Mouse (Mus musculus): ENCODE measurements at regions not wholly inside any gene's neighbourhood (a gene's known extent, or its start where the extent isn't known, plus 50 kb on each side); places are given as distances from the start of the nearest gene placed in this dataset.

DNA sequence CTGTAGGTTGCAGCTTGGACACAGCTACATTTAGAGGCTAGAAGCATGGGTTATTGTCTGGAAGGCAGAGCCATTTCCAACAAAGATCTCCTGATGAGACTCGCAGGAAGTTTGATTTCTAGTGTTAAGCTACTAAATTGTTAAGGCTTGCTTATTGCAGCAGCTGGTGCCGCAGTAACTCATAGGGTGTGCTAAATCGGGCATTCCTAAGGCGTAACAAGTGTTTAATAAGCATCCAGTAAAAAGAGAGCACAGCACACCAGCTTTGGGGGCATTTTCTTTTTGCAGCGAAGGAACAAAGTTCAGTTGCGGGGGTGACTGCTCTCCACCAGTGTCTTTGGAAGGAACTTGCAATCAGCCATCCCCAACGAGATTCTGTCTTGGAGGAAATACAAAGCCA lies 241.5 kb downstream of the Maf start:
- Histone ChIP-seq H3K4me2 (no peak overlapping the region), H3K4me3 (no peak overlapping the region), H3K36me3 (no peaks in the 10 kb centered on the region), H3K27ac (no peak overlapping the region), H3K4me1 (peaks cover 14% of the 10 kb centered on the region; the same call in 1 of the 2 replicates), H3K9me3 (no peaks in the 10 kb centered on the region), H3K9ac (no peak overlapping the region), H3K27me3 (peaks cover 52% of the 10 kb centered on the region)
- 67% methylated on average over 7 of the region's 7 CpGs for WGBS
- no peak for ATAC-seq (ENCODE audit: borderline replicate concordance, extremely low read depth, low FRiP score, low TSS enrichment)

DNA sequence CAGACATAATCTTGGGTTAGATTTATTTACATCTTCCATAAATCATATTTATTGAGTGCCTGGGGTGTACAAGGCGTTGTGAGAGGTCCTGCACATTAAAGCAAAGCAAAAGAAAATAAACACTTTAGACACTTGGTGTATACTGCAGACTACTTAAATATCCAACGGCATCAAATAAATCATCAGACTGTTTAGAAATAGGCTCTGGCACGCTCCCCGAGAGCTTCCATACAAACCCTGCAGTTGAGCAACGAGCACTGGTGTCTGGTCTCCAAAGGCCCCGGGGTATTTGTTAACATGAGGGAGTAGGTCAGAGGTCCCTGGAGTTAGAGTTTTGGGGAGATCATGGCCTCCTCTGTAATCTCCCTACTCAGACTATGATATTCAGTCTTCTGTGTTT lies 244.9 kb downstream of the Maf start:
- H3K27ac ChIP-seq = no peak overlapping the region
- 24% methylated on average over 6 of the region's 6 CpGs for WGBS
- H3K4me1 ChIP-seq = peaks cover 14% of the 10 kb centered on the region; the same call in 1 of the 2 replicates
- H3K36me3 ChIP-seq = no peaks in the 10 kb centered on the region
- peak; percentile 93 for ATAC-seq (ENCODE audit: borderline replicate concordance, extremely low read depth, low FRiP score, low TSS enrichment)
- no peak overlapping the region for H3K4me2 ChIP-seq
- no peaks in the 10 kb centered on the region for H3K9me3 ChIP-seq
- H3K9ac ChIP-seq = no peak overlapping the region
- H3K4me3 ChIP-seq = no peak overlapping the region
- peaks cover 66% of the 10 kb centered on the region for H3K27me3 ChIP-seq

DNA sequence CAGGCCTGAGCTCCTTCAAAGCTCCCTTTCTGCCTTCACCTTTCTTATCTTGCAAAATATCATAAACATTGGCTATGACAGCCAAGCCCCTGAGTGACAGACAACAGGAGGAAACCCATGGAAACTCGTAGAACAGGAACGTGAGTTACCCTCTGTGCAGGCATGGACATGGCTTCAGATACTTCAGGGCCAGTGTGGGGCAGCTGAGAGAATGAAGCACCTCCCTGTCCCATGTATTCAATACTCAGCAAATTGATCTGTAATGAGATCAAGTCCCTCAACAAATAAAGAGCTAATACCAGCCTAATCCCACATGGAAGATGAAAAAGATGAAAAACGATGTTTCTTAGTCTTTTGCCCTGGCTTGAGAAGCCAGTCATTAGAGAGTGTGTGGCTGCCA lies 249.5 kb downstream of the Maf start:
- H3K4me1 ChIP-seq = 0 out of 2 replicates have a peak, but pooled peaks cover 16% of the 10 kb centered on the region
- ATAC-seq (ENCODE audit: borderline replicate concordance, extremely low read depth, low FRiP score, low TSS enrichment) = no peak
- no peak overlapping the region for H3K4me2 ChIP-seq
- 44% methylated on average over 3 of the region's 3 CpGs for WGBS
- no peaks in the 10 kb centered on the region for H3K36me3 ChIP-seq
- H3K27ac ChIP-seq = no peak overlapping the region
- H3K27me3 ChIP-seq = peaks cover 47% of the 10 kb centered on the region
- no peak overlapping the region for H3K4me3 ChIP-seq
- H3K9ac ChIP-seq = no peak overlapping the region
- H3K9me3 ChIP-seq = no peaks in the 10 kb centered on the region

DNA sequence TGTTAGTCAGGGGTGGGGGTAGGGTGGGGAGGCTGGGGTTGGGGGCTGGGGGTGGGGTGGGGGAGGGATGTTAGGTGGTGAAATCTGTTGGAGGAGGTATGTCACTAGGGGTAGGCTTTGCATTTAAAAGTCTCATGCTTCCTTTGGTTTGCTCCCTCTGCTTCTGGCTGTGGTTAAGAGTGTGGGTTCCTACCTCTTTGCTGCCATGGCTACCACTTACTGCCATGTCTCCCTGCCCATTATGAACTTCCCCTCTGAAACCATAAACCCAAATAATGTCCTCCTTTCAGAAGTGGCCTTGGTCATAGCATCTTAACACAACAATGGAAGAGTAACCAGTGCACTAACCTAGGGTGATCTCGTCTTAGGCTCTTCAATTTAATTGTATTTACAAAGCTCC lies 256.8 kb downstream of the Maf start:
- 0 out of 2 replicates have a peak, but pooled peaks cover 6% of the 10 kb centered on the region for H3K4me1 ChIP-seq
- H3K36me3 ChIP-seq = no peaks in the 10 kb centered on the region
- H3K4me2 ChIP-seq = no peak overlapping the region
- H3K27me3 ChIP-seq = peaks cover 6% of the 10 kb centered on the region
- no peaks in the 10 kb centered on the region for H3K9me3 ChIP-seq
- H3K27ac ChIP-seq = no peak overlapping the region
- ATAC-seq (ENCODE audit: borderline replicate concordance, extremely low read depth, low FRiP score, low TSS enrichment) = no peak
- H3K9ac ChIP-seq = no peak overlapping the region
- 59% methylated on average over 1 of the region's 1 CpGs for WGBS
- no peak overlapping the region for H3K4me3 ChIP-seq

DNA sequence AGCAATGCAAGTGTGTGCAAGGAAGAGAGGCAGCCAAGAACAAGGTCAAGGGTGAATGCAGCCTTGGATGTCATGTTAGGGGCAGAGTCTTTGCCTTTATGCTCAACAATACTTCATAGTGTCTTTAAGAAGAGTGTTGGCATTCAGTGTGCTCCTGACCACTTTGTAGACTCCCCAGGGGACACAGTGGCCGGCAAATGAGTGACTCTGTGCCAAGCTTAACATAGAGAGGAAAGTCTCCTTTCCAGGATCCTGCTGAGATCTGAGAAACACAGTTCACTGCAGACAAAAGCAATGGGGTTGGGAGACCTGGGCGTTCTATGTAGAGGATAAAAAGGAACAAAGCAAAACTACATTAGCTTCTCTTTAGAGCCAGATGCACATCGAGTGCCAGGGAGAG lies 259.2 kb downstream of the Maf start:
- H3K27ac ChIP-seq = no peak overlapping the region
- H3K4me3 ChIP-seq = no peak overlapping the region
- H3K36me3 ChIP-seq = no peaks in the 10 kb centered on the region
- H3K9ac ChIP-seq = no peak overlapping the region
- 70% methylated on average over 3 of the region's 3 CpGs for WGBS
- no peaks in the 10 kb centered on the region for H3K9me3 ChIP-seq
- H3K4me1 ChIP-seq = 0 out of 2 replicates have a peak, but pooled peaks cover 3% of the 10 kb centered on the region
- no peak for ATAC-seq (ENCODE audit: borderline replicate concordance, extremely low read depth, low FRiP score, low TSS enrichment)
- no peak overlapping the region for H3K4me2 ChIP-seq
- no peaks in the 10 kb centered on the region for H3K27me3 ChIP-seq

DNA sequence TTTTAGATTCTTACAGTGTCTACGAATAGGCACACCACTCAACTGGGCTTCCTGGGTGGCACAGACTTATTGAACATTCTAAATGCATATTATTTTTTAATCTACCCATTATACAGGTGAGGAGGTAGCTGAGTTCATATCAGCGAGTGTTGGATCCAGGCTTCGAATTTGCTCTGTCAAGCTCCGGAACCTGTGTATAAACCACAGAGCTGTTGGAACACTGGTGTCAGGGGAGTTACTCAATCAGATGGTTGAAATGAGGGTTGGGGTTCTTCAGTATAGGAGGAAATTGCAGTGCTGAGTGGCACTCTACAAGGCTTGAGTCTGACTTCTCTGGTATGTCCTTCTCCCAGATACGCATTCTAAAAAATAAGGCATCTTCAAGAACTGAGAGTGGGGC lies 263.1 kb downstream of the Maf start:
- Histone ChIP-seq H3K4me1 (no peaks in the 10 kb centered on the region), H3K4me3 (no peak overlapping the region), H3K27me3 (peaks cover 4% of the 10 kb centered on the region; the same call in 1 of the 2 replicates), H3K36me3 (no peaks in the 10 kb centered on the region), H3K9me3 (no peaks in the 10 kb centered on the region), H3K9ac (no peak overlapping the region), H3K4me2 (no peak overlapping the region), H3K27ac (no peak overlapping the region)
- 92% methylated on average over 5 of the region's 5 CpGs for WGBS
- ATAC-seq (ENCODE audit: borderline replicate concordance, extremely low read depth, low FRiP score, low TSS enrichment) = no peak

DNA sequence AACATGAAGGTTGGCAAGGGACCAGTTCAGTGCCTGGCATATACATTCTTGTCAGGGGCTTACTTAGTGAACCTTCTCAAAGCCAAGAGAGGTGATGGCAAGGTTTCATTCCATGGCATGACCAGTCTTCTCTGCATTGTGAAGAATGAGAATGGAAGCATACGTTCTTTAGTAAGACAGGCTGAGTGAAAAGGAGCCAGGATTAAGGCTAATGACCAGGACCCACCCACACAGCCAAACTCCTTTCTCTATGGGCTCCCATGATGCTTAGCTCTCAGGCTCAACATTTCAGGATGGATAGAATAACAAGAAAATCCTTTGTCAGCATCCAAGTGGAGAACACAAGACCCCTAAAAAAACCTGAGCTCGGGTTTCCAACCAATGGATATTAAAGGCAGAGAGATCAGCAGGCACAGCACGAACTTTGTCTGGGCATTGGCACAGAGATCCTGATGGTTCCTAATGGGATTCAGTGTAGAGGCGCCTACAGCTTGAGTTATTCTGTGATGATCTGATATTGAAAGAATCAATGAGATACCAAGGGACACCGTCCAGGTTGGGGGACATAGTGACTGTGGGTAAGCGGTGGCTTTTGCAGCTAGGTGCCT lies 265.5 kb downstream of the Maf start:
- Histone ChIP-seq H3K9ac (no peak overlapping the region), H3K27me3 (peaks cover 7% of the 10 kb centered on the region; the same call in 1 of the 2 replicates), H3K27ac (no peak overlapping the region), H3K4me2 (no peak overlapping the region), H3K4me3 (no peak overlapping the region), H3K36me3 (no peaks in the 10 kb centered on the region), H3K4me1 (no peaks in the 10 kb centered on the region), H3K9me3 (no peaks in the 10 kb centered on the region)
- ATAC-seq (ENCODE audit: borderline replicate concordance, extremely low read depth, low FRiP score, low TSS enrichment) = no peak
- 84% methylated on average over 6 of the region's 6 CpGs for WGBS

DNA sequence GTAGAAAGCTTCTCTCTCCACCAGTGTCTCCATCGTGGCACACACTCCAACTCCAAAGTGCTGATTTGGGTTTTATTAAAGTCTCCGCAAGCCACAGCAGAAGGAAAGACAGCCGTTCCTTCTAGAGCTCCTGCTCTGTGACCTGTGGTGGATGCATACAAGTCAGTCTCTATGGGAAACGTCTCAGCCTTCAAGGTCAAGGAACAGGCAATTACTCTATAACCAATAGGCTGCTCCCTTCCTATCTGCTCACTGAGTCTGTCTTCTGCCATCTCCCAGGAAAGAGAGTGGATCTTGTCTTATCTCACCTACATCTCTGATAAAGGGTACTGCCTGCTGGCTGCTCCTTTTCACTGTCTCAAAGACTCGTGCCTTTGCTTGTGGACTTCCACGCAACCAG lies 266.3 kb downstream of the Maf start:
- Histone ChIP-seq H3K4me3 (no peak overlapping the region), H3K27me3 (peaks cover 7% of the 10 kb centered on the region; the same call in 1 of the 2 replicates), H3K27ac (no peak overlapping the region), H3K36me3 (no peaks in the 10 kb centered on the region), H3K4me2 (no peak overlapping the region), H3K4me1 (no peaks in the 10 kb centered on the region), H3K9ac (no peak overlapping the region), H3K9me3 (no peaks in the 10 kb centered on the region)
- no peak for ATAC-seq (ENCODE audit: borderline replicate concordance, extremely low read depth, low FRiP score, low TSS enrichment)
- 51% methylated on average over 6 of the region's 6 CpGs for WGBS

DNA sequence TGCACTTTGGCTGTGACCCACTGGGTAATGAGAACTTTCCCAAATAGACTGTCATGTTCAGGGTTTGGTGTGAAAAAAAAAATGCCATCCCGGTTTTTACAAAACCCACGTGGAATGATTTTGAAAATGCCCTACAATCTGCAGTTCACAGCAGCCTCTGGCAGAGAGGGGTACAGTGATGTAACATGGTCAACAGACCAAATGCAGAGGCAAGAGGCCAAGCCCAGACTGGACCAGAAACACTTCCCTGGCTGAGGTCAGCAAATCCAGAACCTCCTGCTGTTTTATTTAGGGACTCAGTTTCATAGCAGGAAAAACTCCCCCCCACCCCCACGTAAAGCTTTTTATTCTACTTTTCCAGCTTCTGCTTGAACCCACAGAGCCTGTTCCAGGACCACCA lies 267.4 kb downstream of the Maf start:
- Histone ChIP-seq H3K4me1 (no peaks in the 10 kb centered on the region), H3K36me3 (no peaks in the 10 kb centered on the region), H3K9me3 (no peaks in the 10 kb centered on the region), H3K27ac (no peak overlapping the region), H3K4me3 (no peak overlapping the region), H3K4me2 (no peak overlapping the region), H3K27me3 (peaks cover 7% of the 10 kb centered on the region; the same call in 1 of the 2 replicates), H3K9ac (no peak overlapping the region)
- ATAC-seq (ENCODE audit: borderline replicate concordance, extremely low read depth, low FRiP score, low TSS enrichment) = no peak
- 65% methylated on average over 3 of the region's 3 CpGs for WGBS

DNA sequence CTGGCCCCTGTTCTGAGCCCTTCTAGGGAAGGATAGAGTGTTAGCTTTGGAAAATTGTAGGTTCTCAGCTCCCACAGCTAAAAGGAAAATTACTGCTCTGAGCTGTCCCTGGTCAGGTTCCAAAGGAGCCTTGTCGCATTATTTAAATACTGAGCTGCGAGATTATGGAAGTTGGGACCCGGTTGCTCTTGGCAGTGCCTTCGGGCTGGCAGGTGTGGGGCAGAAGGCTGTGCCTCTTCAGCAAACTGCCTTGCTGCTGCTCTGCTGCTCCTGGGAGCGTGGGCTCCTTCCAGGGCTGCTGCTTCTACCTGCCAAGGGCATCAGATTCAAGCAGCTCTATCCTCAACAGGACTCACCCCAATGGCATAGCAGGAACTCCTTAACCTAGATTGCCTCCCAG lies 268.1 kb downstream of the Maf start:
- no peak for ATAC-seq (ENCODE audit: borderline replicate concordance, extremely low read depth, low FRiP score, low TSS enrichment)
- WGBS = 75% methylated on average over 5 of the region's 5 CpGs
- no peaks in the 10 kb centered on the region for H3K9me3 ChIP-seq

DNA sequence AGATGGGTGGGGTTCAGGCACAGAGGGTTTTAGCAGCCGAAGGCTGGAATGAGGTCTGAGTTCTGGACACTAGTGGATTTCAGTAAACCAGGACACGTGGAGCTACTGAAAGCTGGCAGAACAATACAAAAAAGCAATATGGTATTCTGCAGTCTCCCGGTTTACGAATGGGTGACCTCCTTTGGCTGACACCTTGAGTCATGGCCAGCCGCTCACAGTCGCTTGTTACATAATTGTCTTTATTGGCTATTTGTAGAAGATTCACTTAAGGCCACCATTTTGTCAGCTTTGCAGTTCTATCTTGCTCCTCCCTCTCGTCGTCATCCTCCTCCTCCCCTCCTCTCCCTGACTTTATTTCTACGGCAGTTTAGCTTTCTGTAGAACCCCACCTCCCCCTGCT lies 269.6 kb downstream of the Maf start:
- H3K4me2 ChIP-seq = no peak overlapping the region
- WGBS = 84% methylated on average over 9 of the region's 9 CpGs
- peaks cover 7% of the 10 kb centered on the region; the same call in 1 of the 2 replicates for H3K27me3 ChIP-seq
- no peaks in the 10 kb centered on the region for H3K9me3 ChIP-seq
- H3K9ac ChIP-seq = no peak overlapping the region
- H3K36me3 ChIP-seq = no peaks in the 10 kb centered on the region
- H3K27ac ChIP-seq = no peak overlapping the region
- H3K4me1 ChIP-seq = no peaks in the 10 kb centered on the region
- H3K4me3 ChIP-seq = no peak overlapping the region
- no peak for ATAC-seq (ENCODE audit: borderline replicate concordance, extremely low read depth, low FRiP score, low TSS enrichment)

More for the DNA sequence above, 268.1 kb downstream of the Maf start:
- Histone ChIP-seq H3K27ac (no peak overlapping the region), H3K36me3 (no peaks in the 10 kb centered on the region), H3K27me3 (peaks cover 7% of the 10 kb centered on the region; the same call in 1 of the 2 replicates), H3K4me1 (no peaks in the 10 kb centered on the region), H3K9ac (no peak overlapping the region), H3K4me3 (no peak overlapping the region), H3K4me2 (no peak overlapping the region)

DNA sequence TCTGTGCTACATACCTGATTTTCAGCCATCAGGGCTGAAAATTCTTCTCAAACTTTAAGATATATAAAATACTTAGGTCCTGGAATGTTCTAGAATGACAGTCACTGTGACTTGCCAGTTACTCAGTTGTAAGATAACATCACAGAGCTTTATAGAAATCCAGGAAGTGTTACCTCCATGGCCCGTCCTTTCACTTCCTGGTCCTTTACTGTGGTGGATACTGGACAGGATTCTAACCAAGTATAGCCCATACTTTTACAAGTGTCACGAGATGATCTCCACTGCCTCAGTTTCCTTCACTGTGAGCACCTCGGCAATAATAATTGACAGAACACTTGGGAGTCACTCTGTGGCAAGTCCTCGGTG lies 271.3 kb downstream of the Maf start:
- H3K9me3 ChIP-seq = no peaks in the 10 kb centered on the region
- ATAC-seq (ENCODE audit: borderline replicate concordance, extremely low read depth, low FRiP score, low TSS enrichment) = no peak
- H3K36me3 ChIP-seq = no peaks in the 10 kb centered on the region
- no peak overlapping the region for H3K9ac ChIP-seq
- no peak overlapping the region for H3K4me3 ChIP-seq
- 86% methylated on average over 4 of the region's 4 CpGs for WGBS
- peaks cover 7% of the 10 kb centered on the region; the same call in 1 of the 2 replicates for H3K27me3 ChIP-seq
- H3K27ac ChIP-seq = no peak overlapping the region
- no peak overlapping the region for H3K4me2 ChIP-seq
- no peaks in the 10 kb centered on the region for H3K4me1 ChIP-seq
